Mouse (Mus musculus) retina, embryonic 14.5 days (tissue): ENCODE data around the gene Bin2.
A peak's percentile ranks its signal among the peaks of the same experiment; 100 is the strongest.
"Not testable (repeated sequence)": the region's sequence is repeated elsewhere in the genome, so short reads cannot be mapped to it uniquely, and the experiment has no call there.

Source experiments
- DNase-seq: peaks from one replicate; pipeline ENCODE4 v3.0.0-alpha.2; 2015; ENCODE audit warnings: low spot score

Bin2 gene

DNA sequence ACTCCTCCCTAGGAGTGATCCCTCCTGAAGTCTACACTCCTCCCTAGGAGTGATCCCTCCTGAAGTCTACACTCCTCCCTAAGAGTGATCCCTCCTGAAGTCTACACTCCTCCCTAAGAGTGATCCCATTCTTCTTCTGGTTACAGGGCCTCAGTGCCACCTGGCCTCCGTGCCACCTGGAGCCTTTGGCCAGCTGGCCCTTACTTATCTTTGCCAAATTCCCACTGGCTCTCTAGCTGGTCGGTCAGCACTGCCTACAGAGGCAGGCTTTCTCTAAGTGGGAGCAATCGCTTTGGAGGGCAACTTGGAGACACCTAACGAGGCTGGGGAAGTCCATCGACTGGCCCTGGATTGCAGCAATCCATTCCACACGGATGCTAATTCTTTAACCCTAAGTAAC is 23.2 kb downstream of the Bin2 start:
- no peak for DNase-seq

DNA sequence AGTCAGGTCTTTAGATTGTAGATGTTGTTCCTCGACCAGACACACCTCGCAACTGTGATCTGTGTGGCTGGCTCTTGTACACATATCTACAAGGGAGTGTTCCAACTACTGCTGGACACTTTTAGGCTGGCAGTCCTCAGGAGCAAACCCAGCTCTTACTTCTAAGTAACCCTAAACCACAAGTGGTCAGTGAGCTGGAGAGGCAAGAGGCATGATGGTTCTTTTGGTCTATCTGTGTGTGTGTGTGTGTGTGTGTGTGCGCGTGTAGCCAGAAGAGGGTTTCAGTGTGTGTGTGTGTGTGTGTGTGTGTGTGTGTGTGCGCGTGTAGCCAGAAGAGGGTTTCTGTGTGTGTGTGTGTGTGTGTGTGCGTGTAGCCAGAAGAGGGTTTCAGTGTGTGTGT is 26.9 kb downstream of the Bin2 start:
- no peak for DNase-seq

DNA sequence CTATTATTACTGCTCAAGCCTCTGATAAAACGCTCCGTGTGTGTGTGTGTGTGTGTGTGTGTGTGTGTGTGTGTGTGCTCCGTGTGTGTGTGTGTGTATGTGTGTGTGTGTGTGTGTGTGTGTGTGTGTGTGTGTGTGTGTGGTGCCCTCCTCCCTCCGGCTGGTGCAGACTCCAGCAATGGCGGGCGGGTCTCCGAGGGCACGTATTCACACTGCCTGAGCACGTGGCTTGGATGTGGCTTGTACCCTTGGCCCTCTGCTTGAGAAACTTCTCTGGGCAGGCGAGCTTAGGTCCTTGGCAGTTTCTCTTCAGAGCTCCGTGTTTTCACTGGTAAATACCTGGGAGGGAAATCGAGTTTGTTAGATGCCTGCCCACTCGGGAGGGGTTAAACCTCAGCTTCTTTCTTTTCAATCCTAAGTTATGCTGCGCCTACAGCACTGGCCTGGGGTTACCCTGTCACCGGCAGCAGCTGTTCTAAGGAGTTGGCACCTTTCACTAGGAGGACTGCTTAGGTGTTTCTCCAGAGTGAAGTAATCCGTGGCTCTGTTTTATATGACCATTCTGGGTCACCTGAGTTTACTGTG is 28.0 kb downstream of the Bin2 start:
- no peak for DNase-seq

DNA sequence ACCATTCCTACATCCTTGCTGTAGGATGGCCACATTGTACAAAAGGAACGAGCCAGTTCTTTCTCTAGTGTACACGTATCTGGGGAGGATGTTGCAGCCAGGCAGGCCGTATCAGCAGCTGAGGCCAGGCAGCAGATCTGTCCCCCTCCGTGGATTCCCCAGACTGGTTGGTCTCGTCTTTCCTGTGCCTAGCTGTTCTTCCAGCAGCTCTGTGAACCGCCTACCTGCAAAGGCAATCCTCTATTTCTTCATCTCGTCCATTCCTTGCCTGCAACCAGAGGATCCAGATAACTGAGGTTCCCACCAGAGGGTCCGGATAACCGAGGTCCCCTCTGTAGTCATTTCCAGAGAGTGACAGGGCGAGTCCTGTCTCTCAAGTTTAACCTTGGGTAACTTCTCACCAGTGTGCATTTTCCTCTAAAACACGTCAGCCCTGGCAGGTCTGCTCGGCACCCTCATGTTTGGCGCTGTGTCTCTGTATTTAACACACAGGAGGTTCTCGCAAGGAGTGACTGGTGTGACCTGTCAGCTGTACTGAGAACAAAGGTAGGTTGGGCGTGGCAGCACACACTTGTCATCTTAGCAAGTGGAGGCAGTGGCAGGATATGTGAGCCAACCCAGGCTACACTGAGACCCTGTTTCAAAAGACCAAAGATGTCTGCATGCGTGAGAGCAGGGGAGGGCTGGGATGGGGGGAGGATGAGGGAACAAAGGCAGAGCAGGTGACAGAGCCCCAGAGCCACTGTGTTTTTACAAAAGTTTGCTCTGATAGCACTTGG is 29.2 kb downstream of the Bin2 start:
- DNase-seq, result no peak

DNA sequence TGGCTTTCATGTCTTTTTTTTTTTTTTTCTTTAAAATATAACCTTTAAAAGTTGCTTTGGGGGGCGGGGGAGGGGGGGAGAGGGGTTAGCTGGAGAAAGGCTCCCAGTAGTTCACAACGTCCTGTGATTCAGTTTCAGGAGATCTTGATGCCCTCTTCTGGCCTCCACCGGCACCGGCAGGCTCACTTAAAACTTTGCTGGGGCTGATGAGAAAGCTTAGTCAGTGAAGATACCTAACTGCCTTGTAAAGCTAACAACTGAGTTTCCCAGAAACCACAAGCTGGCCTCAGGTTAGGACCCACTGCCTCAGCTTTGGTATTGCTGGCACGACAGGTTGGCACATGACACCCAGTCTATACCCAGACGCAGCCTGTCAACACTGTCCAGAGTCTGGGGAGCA is 31.7 kb downstream of the Bin2 start:
- no peak for DNase-seq

DNA sequence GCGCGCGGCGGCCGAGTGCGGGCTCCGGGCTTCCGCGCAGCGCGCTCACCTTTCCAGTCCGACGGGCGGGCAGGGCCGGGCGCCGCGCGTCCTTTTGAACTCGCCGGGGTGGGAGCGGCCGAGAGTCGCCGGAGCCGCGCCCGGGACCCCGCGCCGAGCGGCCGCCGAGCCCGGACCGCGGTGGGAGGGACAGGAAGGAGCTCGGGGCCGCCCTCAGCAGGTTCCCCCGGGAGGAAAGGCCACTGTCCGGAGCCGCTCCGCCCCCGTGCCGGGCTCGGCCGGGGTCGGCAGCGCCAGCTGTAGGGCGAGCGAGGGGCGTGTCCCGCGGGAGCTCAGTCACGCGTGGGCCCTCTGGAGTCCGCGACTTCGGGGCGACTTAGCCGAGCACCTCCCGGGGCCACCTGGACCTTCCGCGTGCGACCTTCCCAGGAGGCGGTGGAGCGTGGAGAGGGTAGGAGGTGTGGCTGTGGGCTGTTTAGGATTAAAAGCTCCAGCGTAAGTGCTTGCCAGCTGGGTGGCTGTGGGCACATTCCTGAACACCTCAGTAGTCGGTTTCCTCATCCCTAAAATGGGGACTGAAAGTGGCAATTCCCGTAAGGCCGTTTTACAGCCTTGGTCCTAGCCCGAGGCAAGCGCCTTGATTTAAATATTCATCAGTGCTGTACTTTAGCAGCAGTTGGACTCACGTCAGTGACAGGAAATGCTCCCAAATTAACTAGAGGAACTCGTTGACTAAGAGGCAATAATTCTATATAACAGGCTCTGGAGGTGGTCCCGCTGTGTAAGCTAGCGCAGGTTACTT is 32.5 kb downstream of the Bin2 start, which contains the start of gene Smagp:
Gene Smagp, minus strand, starts transcription at position 241 of the 802 bp plus-strand sequence.
- DNase-seq, result peak; percentile 46

DNA sequence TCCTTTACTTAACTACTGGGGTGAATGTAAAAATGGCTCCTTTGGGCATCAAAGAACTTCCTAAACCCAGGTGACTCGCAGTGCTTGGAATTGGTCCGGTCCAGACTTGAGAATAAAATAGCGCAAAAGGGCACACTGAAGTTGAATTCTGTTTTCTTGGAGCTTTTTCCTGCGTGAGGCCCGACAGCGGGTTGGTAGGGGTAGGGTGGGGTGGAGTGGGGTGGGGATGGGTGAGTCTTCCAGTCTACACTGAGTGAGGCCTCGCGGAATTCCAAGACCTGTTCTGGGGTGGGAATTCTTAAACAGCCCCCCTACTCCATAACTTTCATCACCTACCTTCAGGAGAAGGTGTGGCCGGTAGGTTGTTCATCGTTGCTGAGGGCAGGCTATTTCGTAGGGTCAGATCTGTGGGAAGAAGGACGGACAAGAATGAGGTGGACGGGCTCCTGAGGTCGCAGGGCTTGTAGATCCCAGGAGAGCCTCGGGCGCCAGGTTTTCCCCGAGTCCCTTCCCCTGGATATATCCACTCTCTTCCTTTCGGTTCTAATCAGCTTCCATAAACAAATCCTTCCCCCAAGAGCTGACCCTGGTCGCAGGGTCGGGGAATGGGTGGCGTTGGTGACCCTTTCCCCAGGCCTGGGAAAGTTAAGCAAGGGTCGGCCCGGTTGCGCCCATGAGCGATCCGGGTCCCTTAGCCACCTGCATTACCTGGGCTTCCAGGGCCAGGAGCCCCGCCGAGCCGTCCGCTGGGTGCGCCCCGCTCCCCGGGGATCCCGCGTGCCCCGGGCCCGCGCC is 33.3 kb downstream of the Bin2 start:
- DNase-seq, result no peak

DNA sequence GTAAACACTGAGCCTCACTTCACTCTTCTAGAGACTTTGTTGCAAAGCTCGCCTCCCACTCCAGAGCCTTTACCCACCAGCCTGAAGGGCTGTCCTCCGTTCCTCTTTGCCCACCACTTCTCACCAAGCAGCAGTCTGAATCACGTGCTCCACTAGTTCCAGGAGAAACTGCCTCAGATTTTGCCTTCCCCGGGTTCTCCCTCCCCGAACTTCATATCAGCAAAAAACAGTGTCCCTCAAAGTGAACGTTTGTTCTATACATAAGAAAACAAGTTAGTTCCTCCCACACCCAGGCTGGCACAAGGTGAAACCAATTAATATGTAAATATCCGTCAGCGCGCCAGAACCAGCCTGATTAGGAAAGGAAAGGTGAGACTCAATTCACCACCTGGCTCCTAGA is 34.1 kb downstream of the Bin2 start:
- no peak for DNase-seq

DNA sequence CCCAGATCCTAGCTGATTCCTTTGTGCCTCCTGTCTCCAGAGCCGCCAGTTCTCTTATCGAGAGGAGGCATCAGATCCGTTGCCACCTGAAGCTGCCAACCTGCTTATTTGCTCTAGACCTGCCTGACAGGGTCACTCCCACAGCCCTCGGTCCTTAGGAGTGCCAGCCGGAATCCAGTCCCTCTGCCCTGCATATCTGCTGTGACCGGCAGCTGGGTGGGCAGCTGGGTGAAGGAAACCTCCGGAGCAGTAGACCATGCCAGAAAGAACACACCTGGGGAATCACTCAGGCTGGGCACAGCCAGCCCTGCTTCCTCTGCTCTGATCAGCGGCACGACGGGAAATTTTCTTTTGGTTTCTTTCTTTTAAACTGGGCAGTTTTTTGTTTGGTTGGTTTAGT is 36.0 kb downstream of the Bin2 start:
- DNase-seq, result no peak

DNA sequence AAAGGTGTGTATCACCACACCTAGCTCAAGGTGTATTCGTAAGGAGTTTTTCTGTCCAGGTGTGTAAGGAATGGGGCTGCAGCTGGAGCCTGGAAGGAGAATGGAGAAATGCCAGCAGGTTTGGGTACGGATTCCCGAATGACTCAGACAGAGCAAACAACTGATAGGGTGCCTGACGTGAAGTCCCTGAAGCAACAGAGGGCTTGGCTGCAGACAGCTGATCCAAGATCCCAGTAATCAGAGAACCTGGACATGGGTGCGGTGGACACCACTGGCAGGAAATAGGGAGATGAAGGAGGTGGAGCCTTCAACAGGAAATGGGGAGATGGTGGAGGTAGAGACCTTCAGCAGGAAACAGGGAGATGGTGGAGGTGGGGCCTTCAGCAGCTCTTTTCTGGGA is 37.0 kb downstream of the Bin2 start:
- DNase-seq, result no peak

DNA sequence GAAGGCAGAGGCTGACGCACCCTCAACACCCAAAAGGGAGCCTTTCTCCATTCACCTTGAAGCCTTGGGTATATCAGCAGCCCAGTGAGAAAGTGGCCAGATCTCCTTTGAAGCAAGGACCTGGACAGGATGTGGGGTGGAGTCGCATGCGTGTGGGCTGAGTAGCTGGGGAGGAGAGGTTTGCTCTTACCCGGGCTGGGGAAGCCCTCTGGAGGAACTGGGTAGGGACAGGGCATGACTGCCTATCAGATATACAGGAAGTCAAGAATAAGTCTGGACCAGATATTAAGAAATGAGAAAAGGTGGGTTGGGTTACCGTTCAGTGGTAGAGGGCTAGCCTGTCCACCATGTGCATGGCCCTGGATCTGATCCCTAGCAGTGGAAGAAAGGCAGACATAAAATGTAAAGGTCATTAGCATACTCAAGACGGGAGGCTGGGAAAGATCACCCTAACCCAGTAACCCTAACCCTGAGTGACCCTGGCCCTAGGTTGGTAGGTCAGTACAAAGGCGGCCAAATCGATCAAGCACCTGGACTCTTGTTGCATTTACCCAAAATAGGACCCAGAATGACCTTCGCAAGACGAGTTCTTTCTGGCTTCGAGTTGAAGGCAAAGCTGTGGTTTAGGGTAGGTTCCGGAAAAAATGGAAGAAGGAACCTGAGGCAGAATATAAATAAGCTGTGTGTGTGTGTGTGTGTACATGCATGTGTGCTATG is 37.7 kb downstream of the Bin2 start:
- no peak for DNase-seq

DNA sequence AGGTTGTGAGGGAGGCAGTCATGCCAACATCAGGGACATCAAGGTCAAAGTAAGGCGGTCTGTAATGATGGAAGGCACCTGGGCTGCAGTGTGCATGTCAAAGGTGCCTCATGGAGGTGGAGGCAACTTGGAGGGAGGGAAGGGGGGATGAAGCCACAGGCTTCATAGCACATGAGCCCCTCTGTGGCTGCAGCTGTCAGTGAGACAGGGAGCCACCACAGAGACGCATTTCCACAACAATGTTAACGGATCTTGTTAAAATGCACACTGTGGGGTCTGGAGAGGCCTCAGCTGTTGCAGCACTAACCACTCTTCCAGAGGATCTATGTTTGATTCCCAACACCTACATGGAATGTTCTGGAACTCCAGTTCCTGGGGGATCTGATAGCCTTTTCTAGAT is 39.2 kb downstream of the Bin2 start:
- DNase-seq, result no peak

DNA sequence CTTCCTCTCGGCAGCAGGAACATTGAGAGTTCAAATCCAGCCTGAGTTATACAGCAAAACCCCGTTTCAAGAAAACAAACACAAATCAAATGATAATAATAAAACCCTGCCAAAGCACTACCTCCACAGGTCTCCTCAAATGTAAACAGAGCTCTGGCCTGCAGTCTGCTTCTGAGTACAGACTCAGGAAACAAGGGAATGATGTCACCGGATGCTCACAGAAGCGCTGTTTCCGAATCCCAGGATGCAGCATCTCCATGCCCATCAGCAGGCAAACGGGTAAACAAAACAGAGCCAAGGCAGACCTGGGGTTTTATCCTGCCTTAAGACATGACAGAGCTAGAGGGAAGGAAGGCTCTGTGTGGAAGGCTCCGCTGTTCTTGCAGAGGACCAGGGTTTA is 40.6 kb downstream of the Bin2 start:
- no peak for DNase-seq

DNA sequence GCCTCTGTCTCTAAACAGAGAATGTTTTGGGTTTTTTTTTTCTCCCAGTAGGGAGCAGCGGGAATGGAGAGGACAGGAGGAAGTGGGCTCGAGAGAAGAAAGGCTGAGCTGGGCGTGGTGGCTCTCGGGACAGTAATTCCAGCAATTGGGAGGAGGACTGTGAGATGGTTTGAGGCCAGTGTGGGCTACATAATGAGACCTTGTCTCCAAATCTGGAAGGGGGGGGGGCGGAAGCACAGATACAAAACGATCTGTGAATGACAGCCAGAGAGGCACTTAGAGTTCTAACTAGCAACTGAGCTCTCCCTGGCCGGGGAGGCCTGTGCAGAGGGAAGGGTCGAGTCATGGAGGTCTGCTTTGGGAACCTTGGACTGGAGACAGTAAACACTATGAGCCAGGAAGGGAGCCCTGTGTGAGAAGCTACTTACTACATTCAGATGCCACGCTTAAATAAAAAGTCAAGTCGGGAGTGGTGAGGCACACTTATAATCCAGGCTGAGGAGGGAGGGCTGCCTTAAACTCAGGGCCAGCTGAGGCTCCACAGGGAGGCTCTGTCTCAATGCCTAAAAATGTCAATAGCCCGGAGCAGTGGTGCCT is 41.5 kb downstream of the Bin2 start:
- no peak for DNase-seq

DNA sequence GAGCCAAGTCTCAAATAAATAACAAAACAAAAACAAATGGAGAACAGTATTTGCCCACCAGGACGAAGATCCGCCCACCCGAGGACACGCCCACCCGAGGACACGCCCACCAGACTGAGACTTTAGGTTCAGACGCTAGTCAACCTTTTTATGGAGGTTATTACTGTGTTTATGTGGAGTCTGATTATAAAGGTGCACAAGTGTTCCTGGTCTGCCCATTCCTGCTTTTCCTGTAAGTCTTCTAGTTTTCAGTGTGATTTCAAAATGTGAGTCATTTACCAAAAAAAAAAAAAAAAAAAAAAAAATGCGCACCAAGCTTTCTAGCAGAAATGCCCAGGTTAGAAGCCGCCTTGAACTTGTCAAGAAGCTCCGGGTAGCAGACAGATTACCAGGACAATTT is 42.1 kb downstream of the Bin2 start:
- DNase-seq, result no peak

DNA sequence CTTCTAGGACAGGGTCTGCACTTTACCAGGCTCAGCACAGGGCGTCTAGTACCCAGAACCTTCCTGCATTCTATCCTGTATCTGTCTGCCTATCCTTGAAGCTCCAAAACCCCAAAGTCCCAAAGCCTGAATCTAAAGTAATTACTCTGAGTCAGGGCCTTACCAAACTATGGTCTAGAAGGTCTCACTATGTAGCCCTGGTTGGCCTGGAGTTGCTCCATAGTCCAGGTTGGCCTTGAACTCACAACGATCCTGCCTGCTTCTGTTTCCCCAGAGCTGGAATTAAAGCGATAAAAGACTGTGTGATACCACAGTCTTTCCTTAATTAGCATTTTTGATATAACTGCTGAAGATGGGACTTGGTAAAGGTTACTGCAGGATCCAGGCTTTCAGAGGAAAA is 44.9 kb downstream of the Bin2 start:
- no peak for DNase-seq

DNA sequence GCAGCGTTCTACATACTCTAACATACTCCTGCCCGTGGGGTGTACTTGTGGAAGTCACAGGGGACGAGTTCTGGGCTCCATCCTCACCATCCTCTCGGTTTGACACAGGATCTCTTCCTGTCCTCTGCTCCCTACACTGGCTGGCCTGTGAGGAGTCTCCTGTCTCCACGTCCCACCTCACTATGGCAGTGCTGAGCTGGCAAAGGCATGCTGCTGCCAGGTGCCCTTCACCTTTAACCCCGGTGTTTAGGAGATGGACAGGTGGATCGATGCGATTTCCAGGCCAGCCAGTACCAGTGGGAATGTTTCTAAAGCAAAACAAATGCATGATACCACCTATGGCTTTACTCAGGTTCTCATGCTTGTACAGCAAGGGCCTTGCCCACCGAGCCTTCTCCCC is 45.6 kb downstream of the Bin2 start:
- no peak for DNase-seq

DNA sequence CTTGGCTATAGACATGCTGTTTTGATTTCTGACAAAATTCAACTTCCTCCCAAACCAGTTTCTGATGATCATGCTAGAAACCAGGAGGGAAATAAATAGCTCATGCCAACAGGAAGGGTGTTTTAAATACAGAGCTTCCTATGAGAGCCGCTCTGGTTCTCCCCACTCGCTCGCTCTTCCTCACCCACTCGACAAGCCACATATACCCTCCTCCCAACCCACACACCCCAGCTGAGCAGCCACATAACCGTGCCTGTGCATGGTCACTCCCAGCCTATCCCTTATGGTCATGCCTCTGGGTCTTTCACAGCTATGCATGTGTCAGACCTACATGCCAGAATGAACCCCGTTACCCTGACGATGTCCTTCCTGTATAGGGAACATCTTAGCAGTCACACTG is 47.2 kb downstream of the Bin2 start:
- DNase-seq, result no peak

DNA sequence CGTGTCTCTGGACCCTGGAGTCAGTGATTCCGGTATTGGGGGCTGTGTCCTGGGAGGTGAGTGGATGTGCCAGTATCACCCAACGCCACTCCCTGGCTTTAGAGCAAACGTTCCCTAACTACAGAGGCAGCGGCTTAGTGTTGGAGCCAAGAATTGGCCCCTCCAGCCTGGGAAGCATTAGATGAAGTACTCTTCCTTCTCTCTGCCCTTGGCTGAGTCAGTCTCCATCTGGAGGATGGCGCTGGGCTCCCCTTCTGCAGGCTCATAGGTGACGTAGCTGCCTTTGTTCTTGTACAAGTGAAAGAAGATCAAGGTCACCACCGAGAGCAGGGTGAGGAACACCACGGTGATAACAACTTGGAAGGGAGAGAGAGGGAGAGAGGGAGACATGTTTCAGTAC is 47.7 kb downstream of the Bin2 start:
- DNase-seq, result not testable (repeated sequence)

DNA sequence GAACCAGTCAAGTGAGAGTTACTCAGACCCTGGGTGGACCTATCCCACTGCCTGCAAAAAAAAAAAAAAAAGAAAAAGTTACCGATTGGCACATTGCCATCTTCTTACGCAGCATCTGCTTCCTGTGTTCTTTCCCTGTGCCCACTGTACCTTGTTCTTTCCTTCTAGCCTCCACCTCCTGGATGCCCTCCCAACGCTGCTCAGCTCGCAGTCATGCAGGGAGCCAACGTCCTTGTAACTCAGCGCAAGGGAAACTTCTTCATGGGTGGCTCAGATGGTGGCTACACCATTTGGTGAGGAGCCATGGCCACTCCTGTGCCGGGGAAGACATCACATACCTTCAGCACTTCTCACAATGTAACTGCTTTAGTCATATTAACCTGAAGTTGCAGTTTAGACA is 50.2 kb downstream of the Bin2 start:
- no peak for DNase-seq

DNA sequence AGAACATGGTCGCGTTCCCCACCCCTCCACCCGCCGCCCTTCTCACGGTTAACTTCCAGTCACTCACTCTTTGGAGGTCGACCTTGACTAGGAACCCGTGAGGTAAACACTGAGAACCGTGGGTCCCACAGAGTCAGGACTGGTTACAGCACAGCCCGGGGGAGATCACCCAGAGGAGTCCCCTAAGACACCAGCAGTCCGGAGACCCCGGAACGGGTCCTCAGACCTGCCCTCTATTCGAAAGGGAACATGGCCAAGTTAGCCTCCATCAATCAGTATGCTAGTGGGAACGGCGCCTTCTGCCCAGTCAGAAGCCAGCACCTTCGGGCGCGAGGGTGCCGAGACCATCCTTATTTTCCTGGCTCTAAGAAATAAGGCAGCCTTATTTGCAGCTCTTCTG is 53.1 kb downstream of the Bin2 start:
- no peak for DNase-seq
